Mouse (Mus musculus) brain, embryonic 14.5 days (tissue): ENCODE measurements at regions not wholly inside any gene's neighbourhood (a gene's known extent, or its start where the extent isn't known, plus 50 kb on each side); places are given as distances from the start of the nearest gene placed in this dataset.

Experiments used
- CTCF ChIP-seq: fragments of 200-500 bp; IDR thresholded peaks from 2 replicates; pipeline ENCODE4 v1.5.1; 2012; ENCODE audit warnings: inconsistent platforms, mild to moderate bottlenecking, moderate library complexity, borderline replicate concordance; ENCODE audit not compliant: insufficient read depth, insufficient read length; ENCODE audit errors: extremely low read depth
- POLR2A ChIP-seq: fragments of 200-500 bp; IDR thresholded peaks from 2 replicates; pipeline ENCODE4 v1.6.1; 2012; ENCODE audit warnings: mild to moderate bottlenecking, inconsistent platforms, borderline replicate concordance; ENCODE audit not compliant: poor library complexity, insufficient read depth, insufficient read length, severe bottlenecking; ENCODE audit errors: extremely low read depth

- TF ChIP-seq CTCF (no peak), POLR2A (no peak)
Observed at GRCm38 (mm10) chr5:149343610-149344527, 67.7 kb upstream of the Medag start.
